Mouse (Mus musculus): ENCODE data around the gene Baiap2l1. TPM values are rescaled to one million over a fixed set of nuclear protein-coding genes. Genes with fewer than 3 reads are reported as not detected.

Baiap2l1 gene
- polyA plus RNA-seq, 1 experiment from 2014 or later, result 19.3 TPM

DNA sequence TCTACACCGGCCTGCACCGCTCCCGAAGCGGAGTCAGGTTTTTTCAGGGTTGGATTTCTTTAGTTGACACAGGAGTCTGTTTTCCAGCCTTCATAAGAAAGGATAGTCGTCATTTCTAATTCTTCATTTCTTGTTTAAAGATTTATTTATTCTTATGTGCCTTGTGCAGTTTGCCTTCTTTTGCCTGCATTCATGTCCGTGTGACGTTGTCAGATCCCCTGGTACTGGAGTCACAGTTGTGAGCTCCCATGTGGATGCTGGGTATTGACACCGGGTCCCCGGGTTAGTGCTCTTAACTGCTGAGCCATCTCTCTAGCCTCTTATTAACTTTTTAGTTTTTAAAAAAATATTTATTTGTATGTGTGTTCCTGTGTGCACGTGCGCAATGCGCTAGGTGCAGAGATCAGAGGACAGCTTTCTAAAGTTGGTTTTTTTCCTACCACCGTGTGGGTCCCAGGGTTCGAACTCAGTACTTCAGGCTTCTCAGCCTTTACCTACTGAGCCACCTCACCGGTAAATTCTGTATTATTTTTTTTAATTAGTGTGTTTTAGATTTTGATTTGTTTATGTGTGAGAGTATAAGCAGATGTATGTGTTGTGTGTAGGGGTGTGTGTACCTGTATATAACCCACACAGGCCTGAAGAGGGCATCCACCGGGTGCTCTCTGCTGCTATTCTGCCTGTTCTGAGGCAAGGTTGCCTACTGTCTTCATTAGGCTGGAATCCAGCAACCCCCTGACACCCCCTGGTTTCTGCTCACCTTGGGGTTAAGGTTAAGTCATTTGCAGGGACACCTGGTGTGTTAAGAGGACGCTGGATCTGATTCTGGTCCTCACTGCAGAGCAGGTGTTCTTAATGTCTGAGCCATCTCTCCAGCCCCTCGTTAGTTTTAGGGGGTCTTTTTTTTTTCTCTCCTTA is 133.8 kb downstream of the Baiap2l1 start:
- Histone ChIP-seq H3K36me3 (ENCODE audit: control insufficient read depth, insufficient read depth, low read length) (no peaks in the 10 kb centered on the region), H3K4me1 (ENCODE audit: control insufficient read depth, insufficient read depth, low read length) (peaks cover 24% of the 10 kb centered on the region), H3K9ac (ENCODE audit: low read length) (peak overlapping the region; percentile 89), H3K27me3 (ENCODE audit: control insufficient read depth, insufficient read depth, low read length) (no peaks in the 10 kb centered on the region), H3K4me2 (ENCODE audit: low read depth, low read length) (peak overlapping the region; percentile 70), H3K4me3 (replicated peaks; ENCODE audit: low read length) (peak overlapping the region; percentile 84), H3K9me3 (replicated peaks; ENCODE audit: control insufficient read depth, low read length) (no peaks in the 10 kb centered on the region), H3K27ac (ENCODE audit: low read length) (peak overlapping the region; percentile 75; the same call in 1 of the 2 replicates)
- 26% methylated on average over 18 of the region's 18 CpGs for WGBS
- no peak for ATAC-seq (ENCODE audit: insufficient read depth, low FRiP score)

DNA sequence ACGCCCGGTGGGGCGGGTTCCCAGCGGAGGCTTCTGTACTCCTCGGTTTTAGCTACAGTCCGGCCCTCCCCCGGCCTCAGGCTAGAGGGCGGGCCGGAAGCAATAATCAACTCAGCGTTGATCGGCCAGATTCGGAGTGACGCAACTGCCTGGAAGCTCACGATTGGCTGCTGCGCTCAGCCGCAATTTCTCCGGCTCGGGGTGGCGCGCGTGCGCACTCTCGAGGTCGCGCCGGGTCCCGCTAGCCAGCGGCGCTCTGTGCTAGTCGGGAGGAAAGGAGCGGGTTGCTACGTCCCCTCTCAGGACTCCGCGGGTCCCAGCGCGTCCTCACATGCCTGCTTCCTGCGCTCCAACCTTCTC is 134.4 kb downstream of the Baiap2l1 start, which contains the start of gene Tecpr1:
Gene Tecpr1, minus strand, starts transcription at position 113 of the 360 bp plus-strand sequence.
- under 1% methylated on average over 37 of the region's 37 CpGs for WGBS
- Histone ChIP-seq H3K9ac (ENCODE audit: low read length) (peak within 1 kb of the TSS; percentile 89), H3K4me2 (ENCODE audit: low read depth, low read length) (peak within 1 kb of the TSS; percentile 86), H3K36me3 (ENCODE audit: control insufficient read depth, insufficient read depth, low read length) (no peaks in the 10 kb centered on the region), H3K27ac (ENCODE audit: low read length) (peak within 1 kb of the TSS; percentile 80), H3K9me3 (replicated peaks; ENCODE audit: control insufficient read depth, low read length) (no peaks in the 10 kb centered on the region), H3K27me3 (ENCODE audit: control insufficient read depth, insufficient read depth, low read length) (no peaks in the 10 kb centered on the region), H3K4me1 (ENCODE audit: control insufficient read depth, insufficient read depth, low read length) (peaks cover 24% of the 10 kb centered on the region), H3K4me3 (replicated peaks; ENCODE audit: low read length) (peak within 1 kb of the TSS; percentile 84)
- peak; percentile 96 for ATAC-seq (ENCODE audit: insufficient read depth, low FRiP score)

DNA sequence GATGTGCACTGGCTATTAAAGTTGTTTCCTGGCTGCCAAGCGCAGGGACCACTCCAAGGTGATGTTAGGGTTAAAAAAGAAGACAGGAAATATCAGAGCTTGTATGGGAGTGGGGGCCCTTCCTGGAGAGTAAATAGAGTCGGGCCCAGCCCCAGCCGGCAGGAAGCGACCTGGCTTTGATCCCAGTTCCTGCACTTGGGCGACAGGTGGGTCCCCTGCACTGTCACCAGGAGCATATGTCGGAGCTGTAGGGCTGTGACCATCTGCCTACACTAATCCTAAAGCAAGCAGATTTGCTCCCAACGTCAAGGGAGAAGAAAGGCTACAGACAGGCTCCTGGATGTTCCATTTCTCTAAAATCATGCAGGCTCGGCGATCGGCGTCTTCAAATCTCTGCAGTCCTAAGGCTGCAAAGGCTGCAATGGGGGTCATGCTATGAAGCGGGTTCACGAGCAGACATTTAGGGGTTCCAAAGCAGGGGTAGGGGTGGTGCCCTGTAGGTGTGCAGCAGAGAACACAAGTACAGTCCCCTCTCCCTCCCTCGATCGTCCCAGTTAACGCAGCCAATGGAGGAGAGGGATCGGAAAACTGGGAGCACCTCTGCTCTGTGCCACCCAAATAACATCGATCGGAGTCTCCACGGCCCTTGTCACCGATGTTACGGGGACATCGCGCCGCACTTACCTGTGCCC is 135.0 kb downstream of the Baiap2l1 start:
- no peaks in the 10 kb centered on the region for H3K9me3 ChIP-seq (replicated peaks; ENCODE audit: control insufficient read depth, low read length)
- peak; percentile 48; the same call in 1 of the 2 replicates for ATAC-seq (ENCODE audit: insufficient read depth, low FRiP score)
- peak overlapping the region; percentile 86 for H3K4me2 ChIP-seq (ENCODE audit: low read depth, low read length)
- H3K9ac ChIP-seq (ENCODE audit: low read length), result peak overlapping the region; percentile 80
- WGBS, result 2% methylated on average over 25 of the region's 25 CpGs
- peak overlapping the region; percentile 84 for H3K4me3 ChIP-seq (replicated peaks; ENCODE audit: low read length)
- H3K4me1 ChIP-seq (ENCODE audit: control insufficient read depth, insufficient read depth, low read length), result peaks cover 24% of the 10 kb centered on the region
- no peaks in the 10 kb centered on the region for H3K27me3 ChIP-seq (ENCODE audit: control insufficient read depth, insufficient read depth, low read length)
- H3K36me3 ChIP-seq (ENCODE audit: control insufficient read depth, insufficient read depth, low read length), result no peaks in the 10 kb centered on the region
- H3K27ac ChIP-seq (ENCODE audit: low read length), result peak overlapping the region; percentile 80

DNA sequence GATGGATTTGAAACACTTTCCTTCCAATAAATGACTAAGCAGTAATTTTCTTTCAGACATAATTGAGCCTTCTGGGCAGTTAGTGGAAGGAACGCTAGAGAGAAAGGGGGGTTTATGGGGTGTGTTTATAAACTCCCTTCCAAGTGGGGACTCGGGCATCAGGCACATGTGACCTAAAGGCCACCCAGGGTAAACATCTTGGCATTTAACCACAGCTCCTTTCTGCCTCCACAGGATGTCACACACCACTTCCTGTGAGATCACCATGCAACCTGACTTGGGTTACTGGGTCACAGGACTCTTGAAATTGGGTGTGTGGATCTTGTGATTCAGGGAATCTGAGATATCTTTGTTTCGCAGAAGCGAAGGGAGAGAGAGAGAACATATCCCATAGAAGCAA is 136.6 kb downstream of the Baiap2l1 start:
- H3K36me3 ChIP-seq (ENCODE audit: control insufficient read depth, insufficient read depth, low read length), result no peaks in the 10 kb centered on the region
- no peak overlapping the region for H3K4me2 ChIP-seq (ENCODE audit: low read depth, low read length)
- H3K27ac ChIP-seq (ENCODE audit: low read length), result no peak overlapping the region
- no peaks in the 10 kb centered on the region for H3K9me3 ChIP-seq (replicated peaks; ENCODE audit: control insufficient read depth, low read length)
- ATAC-seq (ENCODE audit: insufficient read depth, low FRiP score), result no peak
- H3K4me1 ChIP-seq (ENCODE audit: control insufficient read depth, insufficient read depth, low read length), result peaks cover 24% of the 10 kb centered on the region
- H3K9ac ChIP-seq (ENCODE audit: low read length), result no peak overlapping the region
- no peak overlapping the region for H3K4me3 ChIP-seq (replicated peaks; ENCODE audit: low read length)
- no peaks in the 10 kb centered on the region for H3K27me3 ChIP-seq (ENCODE audit: control insufficient read depth, insufficient read depth, low read length)
- 51% methylated on average over 4 of the region's 4 CpGs for WGBS

DNA sequence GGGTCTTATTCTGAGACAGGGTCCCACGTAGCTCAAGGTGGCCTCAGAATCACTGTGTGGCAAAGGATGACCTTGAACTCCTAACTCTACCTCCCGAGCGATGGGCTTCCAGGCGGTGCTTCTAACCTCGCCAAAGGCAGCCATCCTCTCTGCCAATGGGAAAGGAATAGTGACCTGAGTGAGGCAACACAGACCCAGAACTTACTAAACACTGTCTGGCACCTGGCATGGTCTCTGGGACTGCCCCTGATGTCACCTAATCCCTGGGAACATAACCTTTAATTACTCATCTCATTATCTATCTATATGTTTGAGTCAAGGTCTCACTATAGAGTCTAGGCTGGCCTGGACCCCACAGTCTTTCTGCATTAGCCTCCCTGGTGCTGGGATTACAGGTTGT is 138.0 kb downstream of the Baiap2l1 start:
- H3K27ac ChIP-seq (ENCODE audit: low read length), result no peak overlapping the region
- H3K9me3 ChIP-seq (replicated peaks; ENCODE audit: control insufficient read depth, low read length), result no peaks in the 10 kb centered on the region
- H3K9ac ChIP-seq (ENCODE audit: low read length), result no peak overlapping the region
- 81% methylated on average over 5 of the region's 5 CpGs for WGBS
- H3K27me3 ChIP-seq (ENCODE audit: control insufficient read depth, insufficient read depth, low read length), result no peaks in the 10 kb centered on the region
- H3K4me1 ChIP-seq (ENCODE audit: control insufficient read depth, insufficient read depth, low read length), result peaks cover 24% of the 10 kb centered on the region
- no peaks in the 10 kb centered on the region for H3K36me3 ChIP-seq (ENCODE audit: control insufficient read depth, insufficient read depth, low read length)
- H3K4me3 ChIP-seq (replicated peaks; ENCODE audit: low read length), result no peak overlapping the region
- ATAC-seq (ENCODE audit: insufficient read depth, low FRiP score), result no peak
- H3K4me2 ChIP-seq (ENCODE audit: low read depth, low read length), result no peak overlapping the region

DNA sequence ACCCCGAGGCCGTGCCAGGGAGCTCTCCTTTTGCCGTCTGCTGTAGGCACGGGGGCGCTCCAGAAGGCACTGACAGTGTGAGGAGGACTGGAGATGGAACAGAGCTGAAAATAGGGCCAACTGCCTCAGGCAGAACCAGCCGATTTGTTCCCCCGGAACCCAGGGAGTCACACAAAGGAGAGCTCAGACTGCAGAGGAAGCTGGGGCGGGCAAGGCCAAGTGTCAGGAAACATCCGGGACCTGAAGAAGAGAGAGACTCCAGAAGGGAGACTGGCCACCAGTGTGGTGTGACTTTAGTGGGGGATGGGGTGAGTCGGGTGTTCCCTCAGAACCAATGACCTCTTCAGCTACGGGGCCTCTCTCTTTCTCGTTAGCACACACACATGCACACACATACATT is 138.6 kb downstream of the Baiap2l1 start:
- WGBS, result 71% methylated on average over 12 of the region's 12 CpGs
- ATAC-seq (ENCODE audit: insufficient read depth, low FRiP score), result no peak

DNA sequence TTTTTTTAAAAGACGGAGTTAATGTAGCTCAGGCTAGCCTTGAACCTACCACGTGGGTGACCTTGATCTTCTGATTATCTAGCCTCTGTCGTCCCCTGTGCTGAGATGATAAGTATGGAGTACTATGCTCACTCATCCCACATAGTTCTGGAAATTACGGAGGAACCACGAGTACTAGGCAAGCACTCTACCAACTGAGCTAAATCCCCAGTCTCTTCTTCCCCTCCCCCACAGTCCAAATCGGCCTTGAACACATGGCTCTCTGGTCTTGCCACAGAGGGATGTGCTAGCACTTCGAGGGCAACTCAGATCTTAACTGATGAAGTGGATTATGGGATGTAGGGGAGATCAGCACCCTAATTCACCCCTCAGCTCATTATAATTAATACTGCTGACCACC is 139.9 kb downstream of the Baiap2l1 start:
- 88% methylated on average over 7 of the region's 7 CpGs for WGBS
- no peaks in the 10 kb centered on the region for H3K27me3 ChIP-seq (ENCODE audit: control insufficient read depth, insufficient read depth, low read length)
- no peak overlapping the region for H3K9ac ChIP-seq (ENCODE audit: low read length)
- H3K27ac ChIP-seq (ENCODE audit: low read length), result no peak overlapping the region
- H3K4me3 ChIP-seq (replicated peaks; ENCODE audit: low read length), result no peak overlapping the region
- no peaks in the 10 kb centered on the region for H3K9me3 ChIP-seq (replicated peaks; ENCODE audit: control insufficient read depth, low read length)
- H3K4me1 ChIP-seq (ENCODE audit: control insufficient read depth, insufficient read depth, low read length), result peaks cover 19% of the 10 kb centered on the region
- no peaks in the 10 kb centered on the region for H3K36me3 ChIP-seq (ENCODE audit: control insufficient read depth, insufficient read depth, low read length)
- ATAC-seq (ENCODE audit: insufficient read depth, low FRiP score), result no peak
- H3K4me2 ChIP-seq (ENCODE audit: low read depth, low read length), result no peak overlapping the region

More for the DNA sequence above, 138.6 kb downstream of the Baiap2l1 start:
- peaks cover 22% of the 10 kb centered on the region for H3K4me1 ChIP-seq (ENCODE audit: control insufficient read depth, insufficient read depth, low read length)
- H3K4me2 ChIP-seq (ENCODE audit: low read depth, low read length), result no peak overlapping the region
- H3K36me3 ChIP-seq (ENCODE audit: control insufficient read depth, insufficient read depth, low read length), result no peaks in the 10 kb centered on the region
- H3K27ac ChIP-seq (ENCODE audit: low read length), result no peak overlapping the region
- H3K27me3 ChIP-seq (ENCODE audit: control insufficient read depth, insufficient read depth, low read length), result no peaks in the 10 kb centered on the region
- no peak overlapping the region for H3K9ac ChIP-seq (ENCODE audit: low read length)
- no peak overlapping the region for H3K4me3 ChIP-seq (replicated peaks; ENCODE audit: low read length)
- no peaks in the 10 kb centered on the region for H3K9me3 ChIP-seq (replicated peaks; ENCODE audit: control insufficient read depth, low read length)

DNA sequence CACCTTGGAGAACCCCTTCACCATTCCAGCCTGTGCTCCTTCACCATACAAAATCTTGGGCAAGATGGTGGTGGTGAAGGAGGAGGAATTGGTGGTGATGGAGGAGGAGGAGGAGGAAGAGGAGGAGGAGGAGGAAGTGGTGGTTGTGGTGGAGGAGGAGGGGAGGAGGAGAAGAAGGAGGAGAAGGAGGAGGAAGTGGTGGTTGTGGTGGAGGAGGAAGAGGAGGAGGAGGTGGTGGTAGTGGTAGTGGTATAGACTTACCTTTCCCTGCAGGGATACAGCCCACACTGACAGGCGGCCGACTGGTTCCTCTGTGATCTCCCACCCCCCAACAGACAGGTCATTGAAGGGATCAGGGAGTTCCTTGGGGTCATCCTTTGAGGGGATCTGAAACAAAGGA is 141.9 kb downstream of the Baiap2l1 start:
- Histone ChIP-seq H3K4me2 (ENCODE audit: low read depth, low read length) (no peak overlapping the region), H3K27me3 (ENCODE audit: control insufficient read depth, insufficient read depth, low read length) (no peaks in the 10 kb centered on the region), H3K9ac (ENCODE audit: low read length) (no peak overlapping the region), H3K27ac (ENCODE audit: low read length) (no peak overlapping the region), H3K4me1 (ENCODE audit: control insufficient read depth, insufficient read depth, low read length) (peaks cover 3% of the 10 kb centered on the region; the same call in 1 of the 2 replicates), H3K4me3 (replicated peaks; ENCODE audit: low read length) (no peak overlapping the region), H3K36me3 (ENCODE audit: control insufficient read depth, insufficient read depth, low read length) (no peaks in the 10 kb centered on the region), H3K9me3 (replicated peaks; ENCODE audit: control insufficient read depth, low read length) (no peaks in the 10 kb centered on the region)
- WGBS, result 70% methylated on average over 2 of the region's 2 CpGs
- ATAC-seq (ENCODE audit: insufficient read depth, low FRiP score), result no peak
